Mouse (Mus musculus): ENCODE measurements around the gene Otogl.
"Not testable (repeated sequence)": the region's sequence is repeated elsewhere in the genome, so short reads cannot be mapped to it uniquely, and the experiment has no call there.

The Otogl gene

DNA sequence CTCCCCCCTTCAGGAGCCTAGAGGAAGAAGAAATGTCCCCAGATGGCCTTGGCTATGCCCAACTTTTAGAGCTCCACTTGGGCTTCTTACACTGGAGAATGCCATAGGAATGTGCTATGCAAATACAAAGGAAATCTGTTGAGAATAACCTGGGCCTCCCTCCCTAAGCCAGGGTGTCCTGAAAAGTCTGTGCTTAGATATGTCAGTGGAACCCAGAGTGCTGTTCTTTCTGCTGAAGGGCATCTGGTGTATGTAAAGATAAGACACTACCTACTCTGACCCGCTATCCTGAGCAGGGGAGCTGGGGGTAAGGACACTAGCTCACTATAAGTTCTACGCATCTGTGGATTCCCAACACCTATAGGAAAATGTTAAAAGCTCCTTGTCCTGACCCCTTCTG is 106.7 kb downstream of the Otogl start:
- DNase-seq (ENCODE audit: low spot score), result no peak

DNA sequence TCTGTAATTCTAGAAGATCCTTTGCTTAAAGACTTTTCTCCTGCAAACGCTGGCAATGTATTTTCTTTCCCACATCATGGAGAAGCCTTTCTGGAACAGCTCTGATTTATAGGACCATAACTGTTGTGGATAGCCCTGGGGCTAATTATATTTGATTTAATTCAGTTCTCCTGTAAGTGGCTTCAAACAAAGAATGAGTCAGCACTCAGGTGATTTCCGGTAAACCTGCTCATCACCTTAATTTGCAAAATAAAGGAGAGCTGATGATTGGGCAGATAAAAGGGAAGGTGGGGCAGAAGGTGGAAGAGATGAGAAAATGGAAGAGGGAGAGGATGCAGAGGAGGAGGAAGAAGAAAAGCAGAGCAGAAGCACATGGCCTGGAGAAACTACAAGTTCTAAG is 107.6 kb downstream of the Otogl start:
- DNase-seq (ENCODE audit: low spot score), result not testable (repeated sequence)

DNA sequence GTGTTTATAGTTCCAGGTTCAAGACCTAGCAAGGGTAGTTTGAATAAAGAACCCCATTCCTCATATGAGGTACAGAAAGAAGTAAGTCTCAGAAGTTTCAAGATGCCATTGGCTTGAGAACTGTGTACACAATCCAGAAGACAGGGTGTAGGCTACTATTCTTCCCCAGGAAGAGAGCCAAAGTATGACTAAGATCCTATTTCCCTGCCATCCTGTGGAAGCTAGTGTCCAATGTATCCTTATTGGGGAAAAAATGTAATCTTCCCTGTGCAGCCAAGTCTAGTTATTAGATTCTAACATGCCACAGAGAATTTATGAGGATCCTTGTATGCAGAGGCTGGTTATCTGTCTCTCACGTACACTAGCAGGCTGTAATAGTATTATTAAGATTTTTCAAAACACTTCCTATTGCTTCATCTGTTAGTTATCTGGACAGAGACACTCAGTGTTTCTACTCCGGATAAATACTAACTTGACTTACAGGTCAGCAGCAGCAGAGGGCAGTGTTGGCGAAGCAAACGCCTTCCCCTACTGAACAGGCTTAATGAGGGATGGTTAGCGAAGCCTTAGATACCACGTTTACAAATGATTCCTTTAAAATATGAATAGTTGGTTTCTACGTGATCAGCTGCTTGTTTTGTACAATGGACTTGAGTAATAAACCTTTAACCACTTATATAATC is 112.1 kb downstream of the Otogl start:
- peak; percentile 8 for DNase-seq (ENCODE audit: low spot score)

DNA sequence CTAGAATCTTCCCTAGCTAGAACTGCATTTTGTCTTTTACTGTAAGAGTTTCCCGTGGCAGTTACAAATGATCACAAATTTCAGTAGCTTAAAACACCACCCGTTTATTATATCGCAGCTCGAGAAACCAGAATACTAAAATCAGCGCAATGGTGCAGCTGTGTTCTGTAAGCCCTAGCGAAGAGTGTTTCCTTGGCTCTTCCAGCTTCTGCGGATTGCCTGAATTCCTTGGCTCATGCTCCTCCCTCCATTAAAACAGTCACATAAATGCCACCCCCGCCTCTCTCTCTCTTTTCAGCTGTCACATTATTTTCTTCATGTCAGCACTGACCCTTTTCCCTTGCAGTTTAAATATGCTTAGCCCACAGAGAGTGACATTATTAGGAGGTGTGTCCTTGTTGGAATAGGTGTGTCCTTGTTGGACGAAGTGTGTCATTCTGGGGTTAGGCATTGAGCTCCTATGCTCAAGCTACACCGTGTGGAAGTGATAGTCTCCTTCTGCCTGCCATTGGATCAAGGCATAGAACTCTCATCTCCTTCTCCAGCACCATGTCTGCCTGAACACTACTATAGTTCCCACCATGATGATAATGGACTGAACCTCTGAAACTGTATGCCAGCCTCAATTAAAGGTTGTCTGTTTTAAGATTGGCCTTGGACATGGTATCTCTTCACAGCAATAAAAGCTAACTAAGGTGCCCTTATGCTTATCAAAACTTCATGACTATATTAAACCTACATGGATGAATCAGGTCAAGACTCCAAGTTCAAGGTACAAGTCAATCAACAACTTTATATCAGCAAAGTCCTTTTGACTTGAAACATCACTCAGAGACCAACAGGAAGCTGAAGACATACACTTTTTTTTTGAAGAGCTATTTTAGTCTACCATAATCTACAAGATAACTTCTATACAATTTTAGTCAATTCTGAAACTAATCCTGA is 116.8 kb downstream of the Otogl start:
- DNase-seq (ENCODE audit: low spot score), result no peak

- no peak for DNase-seq (ENCODE audit: low spot score)
Measured at GRCm38 (mm10) chr10:107792491-107792890, 119.4 kb downstream of the Otogl start.

GRCm38 (mm10) chr10:107779548-107779947 is 132.4 kb downstream of the Otogl start:
- DNase-seq (ENCODE audit: low spot score), result no peak

- DNase-seq (ENCODE audit: low spot score), result no peak
Measured at GRCm38 (mm10) chr10:107759624-107760023, 152.3 kb downstream of the Otogl start.

DNA sequence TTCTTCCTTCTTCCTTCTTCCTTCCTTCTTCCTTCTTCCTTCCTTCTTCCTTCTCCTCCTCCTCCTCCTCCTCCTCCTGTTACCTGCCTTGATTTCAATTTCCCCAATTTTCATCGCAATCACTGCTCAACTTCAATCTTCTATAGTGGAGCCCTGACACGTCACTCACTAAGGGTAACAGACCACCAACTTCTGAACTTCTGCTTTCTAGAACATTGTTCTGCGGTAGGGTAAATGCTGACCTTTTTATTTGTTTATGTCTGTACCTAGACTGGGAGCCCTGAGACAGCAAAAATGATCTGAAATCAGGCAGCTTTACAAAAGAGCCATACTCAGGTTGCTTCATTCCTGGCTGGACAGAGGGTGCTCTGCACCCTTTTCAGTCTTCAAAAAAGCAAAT is 158.5 kb downstream of the Otogl start:
- no peak for DNase-seq (ENCODE audit: low spot score)

GRCm38 (mm10) chr10:107752351-107753143 is 159.4 kb downstream of the Otogl start:
- no peak for DNase-seq (ENCODE audit: low spot score)

DNA sequence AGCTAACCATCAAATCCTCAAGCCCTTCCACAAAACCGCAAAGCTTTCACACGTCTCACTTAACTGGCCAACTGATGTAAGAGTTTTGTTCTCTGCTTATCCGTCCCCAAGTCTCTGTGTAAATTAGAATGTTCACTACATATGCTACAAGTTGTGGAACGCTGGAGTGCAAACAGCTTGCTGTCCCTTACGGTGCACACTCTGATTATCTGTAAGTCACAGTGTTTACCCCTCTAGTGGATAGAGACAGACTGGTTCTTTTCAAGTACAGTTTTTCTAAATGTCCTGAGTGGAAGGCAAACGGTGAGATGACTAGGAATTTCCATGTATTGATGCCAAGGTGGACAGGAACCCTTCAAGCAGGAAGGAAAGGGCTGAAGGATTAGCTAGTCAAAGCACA is 160.0 kb downstream of the Otogl start:
- no peak for DNase-seq (ENCODE audit: low spot score)

- DNase-seq (ENCODE audit: low spot score), result no peak
Measured at GRCm38 (mm10) chr10:107747566-107747965, 164.4 kb downstream of the Otogl start.

- DNase-seq (ENCODE audit: low spot score), result no peak
Measured at GRCm38 (mm10) chr10:107746717-107747116, 165.2 kb downstream of the Otogl start.

DNA sequence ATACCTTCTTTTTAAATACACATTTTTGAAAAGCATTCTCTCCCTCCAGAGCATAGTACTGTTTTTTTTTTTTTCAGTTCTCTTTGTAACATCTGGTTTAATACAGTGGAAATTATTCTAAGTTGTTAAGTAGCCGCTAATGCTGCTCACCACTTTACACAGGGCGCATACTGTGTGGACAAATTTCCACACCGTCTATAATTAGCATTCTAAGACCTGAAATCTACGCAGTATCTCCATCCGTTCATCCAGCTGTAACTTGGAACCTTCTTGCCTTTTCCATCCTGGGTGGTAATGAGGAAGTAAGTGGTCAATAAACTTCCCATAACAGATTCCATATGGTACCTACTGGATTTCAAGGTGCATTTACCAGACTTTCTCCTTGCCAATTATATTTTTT is 172.1 kb downstream of the Otogl start:
- DNase-seq (ENCODE audit: low spot score), result no peak

DNA sequence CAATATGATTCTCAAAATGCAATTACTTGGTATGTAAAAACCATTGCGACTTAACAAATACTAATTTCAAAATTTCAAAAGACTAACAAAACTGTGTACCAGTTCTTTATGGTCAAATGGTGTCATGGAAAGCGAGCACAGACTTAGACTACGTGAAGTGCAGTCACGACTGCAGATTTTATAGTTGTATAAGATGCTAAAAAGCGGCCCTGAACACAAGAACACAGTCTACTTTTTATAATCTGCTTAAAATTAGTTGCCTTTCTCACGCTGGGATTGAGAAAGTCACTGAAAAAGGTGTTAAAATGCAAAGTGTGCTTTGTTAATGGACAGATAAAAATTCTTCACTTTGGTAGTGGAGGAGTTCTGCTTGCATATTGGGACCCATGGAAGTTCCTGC is 174.2 kb downstream of the Otogl start:
- no peak for DNase-seq (ENCODE audit: low spot score)

DNA sequence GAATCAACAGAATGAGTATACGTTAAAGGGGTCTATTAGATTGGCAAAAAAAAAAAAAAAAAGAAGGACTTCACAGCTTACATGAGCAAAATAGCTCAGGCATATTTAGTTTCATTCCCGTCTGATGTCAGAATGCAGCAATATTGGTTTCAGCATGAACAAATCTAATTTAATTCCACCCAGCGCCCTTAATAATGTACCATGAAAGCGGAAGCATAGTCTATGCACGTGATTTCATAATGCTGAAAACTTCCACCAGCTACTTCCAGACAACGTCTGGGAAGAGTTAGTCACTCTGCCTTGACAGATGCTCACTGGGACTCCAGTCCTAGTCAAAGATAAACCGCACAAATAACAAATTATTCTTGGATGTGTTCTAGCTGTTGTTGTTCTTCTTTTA is 176.5 kb downstream of the Otogl start:
- no peak for DNase-seq (ENCODE audit: low spot score)

- no peak for DNase-seq (ENCODE audit: low spot score)
Measured at GRCm38 (mm10) chr10:107734327-107734726, 177.6 kb downstream of the Otogl start.

GRCm38 (mm10) chr10:107725631-107726030 is 186.3 kb downstream of the Otogl start:
- DNase-seq (ENCODE audit: low spot score), result no peak

DNA sequence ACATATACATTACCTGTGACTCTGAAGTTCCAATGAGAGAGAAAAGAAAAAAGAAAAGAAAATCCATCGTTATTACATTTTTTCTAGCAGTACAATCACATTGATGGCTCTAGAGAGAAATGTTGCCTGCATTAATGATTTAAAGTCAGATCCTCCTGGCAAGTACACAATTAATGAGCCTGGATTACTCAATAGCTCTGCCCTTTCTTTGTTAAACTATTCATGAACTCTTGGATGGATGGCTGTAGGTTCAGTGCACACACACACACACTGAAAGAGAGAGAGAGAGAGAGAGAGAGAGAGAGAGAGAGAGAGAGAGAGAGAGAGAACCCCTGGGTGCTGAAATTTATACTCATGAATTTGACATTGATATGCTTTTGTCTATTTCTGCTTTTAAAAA is 192.1 kb downstream of the Otogl start, which contains the start of gene Ptprq:
TSS of gene Ptprq (minus strand) at position 246 of the 400 bp plus-strand sequence.
- no peak for DNase-seq (ENCODE audit: low spot score)
